Mouse (Mus musculus) cerebellum, postnatal 14 days (tissue): ENCODE measurements around the gene Tmem201.

Experiments
- DNase-seq, 2 experiments: peaks; one replicate each; pipeline ENCODE4 v3.0.0; 2021; ENCODE audit warnings: mixed read lengths in 2 of 2

The Tmem201 gene

GRCm38 (mm10) chr4:149749003-149749662 is 11.3 kb upstream of the Tmem201 start:
- DNase-seq, result no peak

GRCm38 (mm10) chr4:149744119-149744518 is 6.3 kb upstream of the Tmem201 start:
- DNase-seq, result no peak

GRCm38 (mm10) chr4:149742011-149742530 is 4.2 kb upstream of the Tmem201 start:
- no peak for DNase-seq

- no peak for DNase-seq
Observed at GRCm38 (mm10) chr4:149740301-149740700, 2.5 kb upstream of the Tmem201 start.

- DNase-seq, result no peak
Observed at GRCm38 (mm10) chr4:149739478-149739877, 1.6 kb upstream of the Tmem201 start.

GRCm38 (mm10) chr4:149736581-149736980 is 1.3 kb downstream of the Tmem201 start:
- DNase-seq, result peak; percentile 93 to 95

GRCm38 (mm10) chr4:149735624-149736250 is 2.1 kb downstream of the Tmem201 start:
- DNase-seq, result peak; percentile 48 to 55

GRCm38 (mm10) chr4:149734730-149735475 is 2.9 kb downstream of the Tmem201 start:
- DNase-seq, result peak; percentile 70 to 79

GRCm38 (mm10) chr4:149734246-149734645 is 3.6 kb downstream of the Tmem201 start:
- DNase-seq, result no peak

GRCm38 (mm10) chr4:149733748-149734147 is 4.1 kb downstream of the Tmem201 start:
- DNase-seq, result peak; percentile 40 to 47

- no peak for DNase-seq
Observed at GRCm38 (mm10) chr4:149732800-149733199, 5.0 kb downstream of the Tmem201 start.

- DNase-seq, result no peak
Observed at GRCm38 (mm10) chr4:149732313-149732712, 5.5 kb downstream of the Tmem201 start.

GRCm38 (mm10) chr4:149730827-149731226 is 7.0 kb downstream of the Tmem201 start:
- DNase-seq, result no peak

- no peak for DNase-seq
Observed at GRCm38 (mm10) chr4:149728810-149729209, 9.0 kb downstream of the Tmem201 start.

GRCm38 (mm10) chr4:149727636-149728035 is 10.2 kb downstream of the Tmem201 start:
- DNase-seq, result no peak

- peak; percentile 95 to 98 for DNase-seq
Observed at GRCm38 (mm10) chr4:149725661-149726350, 12.0 kb downstream of the Tmem201 start.

GRCm38 (mm10) chr4:149724916-149725470 is 12.9 kb downstream of the Tmem201 start:
- no peak for DNase-seq

GRCm38 (mm10) chr4:149723855-149724731 is 13.8 kb downstream of the Tmem201 start:
- DNase-seq, result peak; percentile 89 to 92

- peak in 1 of 2 experiments; percentile 46 for DNase-seq
Observed at GRCm38 (mm10) chr4:149723021-149723390, 14.8 kb downstream of the Tmem201 start.

GRCm38 (mm10) chr4:149722104-149723020 is 15.5 kb downstream of the Tmem201 start:
- no peak for DNase-seq
